Comparison of ENCODE assay signal across 12 mouse cellular contexts in genomic region chr4:139492258-139492833, GRCm38 (mm10). TPM values are rescaled to one million over a fixed set of nuclear protein-coding genes. Genes with fewer than 3 reads are reported as not detected.
A peak's percentile ranks its signal among the peaks of the same experiment; 100 is the strongest.
DNase-seq lines count a peak whose midpoint lies in the region; ATAC-seq and TF ChIP-seq lines count a peak whose summit lies in the region.
"Had no signal": no experiment of that assay in that cellular context is flagged by ENCODE, and none has a peak within 500 bp of the region (broad histone marks: within the 10 kb centered on the region; RNA-seq: fewer than 3 reads in every experiment).

No protein-coding gene starts in this region.

- no peak overlapping the region for H3K9ac ChIP-seq in heart, adult 2 months (ENCODE audit: low read depth, low read length)
- no peak overlapping the region for H3K9ac ChIP-seq in limb, embryonic 13.5 days
- H3K9ac ChIP-seq in intestine, embryonic 16.5 days (ENCODE audit: low read depth, low read length), result no peak overlapping the region
- H3K9ac ChIP-seq in liver, embryonic 14.5 days (replicated peaks), result no peak overlapping the region

- H3K4me1 ChIP-seq in heart, embryonic 10.5 days, result peaks cover 43% of the 10 kb centered on the region
- peaks cover 15% of the 10 kb centered on the region for H3K4me1 ChIP-seq in heart, adult 2 months (ENCODE audit: control insufficient read depth, insufficient read depth, low read length)
- H3K4me1 ChIP-seq in limb, embryonic 13.5 days, result no peaks in the 10 kb centered on the region
- no peaks in the 10 kb centered on the region for H3K4me1 ChIP-seq in limb, embryonic 10.5 days
- H3K4me1 ChIP-seq in intestine, embryonic 16.5 days (ENCODE audit: control insufficient read depth, insufficient read depth, low read length), result no peaks in the 10 kb centered on the region
- no peaks in the 10 kb centered on the region; a peak in 1 of 4 replicates for H3K4me1 ChIP-seq in liver, embryonic 14.5 days (replicated peaks; ENCODE audit: control insufficient read depth in 2 of 2, insufficient read depth in 2 of 2, low read length in 1 of 2)

- peak; percentile 33; the same call in 1 of the 2 replicates for ATAC-seq in limb, embryonic 13.5 days (ENCODE audit: low FRiP score, low read depth)
- ATAC-seq in intestine, embryonic 16.5 days, result peak; percentile 23; the same call in 1 of the 2 replicates
- ATAC-seq in liver, embryonic 14.5 days (ENCODE audit: insufficient read depth), result peak; percentile 29; the same call in 1 of the 2 replicates
- ATAC-seq: Patski had no signal

- no peak overlapping the region for H3K4me2 ChIP-seq in limb, embryonic 13.5 days (replicated peaks)
- H3K4me2 ChIP-seq in intestine, embryonic 16.5 days (ENCODE audit: low read depth, low read length), result no peak overlapping the region
- H3K4me2 ChIP-seq in liver, embryonic 14.5 days (ENCODE audit: low read depth), result no peak overlapping the region

- H3K9me3 ChIP-seq in heart, embryonic 10.5 days, result no peaks in the 10 kb centered on the region
- no peaks in the 10 kb centered on the region for H3K9me3 ChIP-seq in limb, embryonic 13.5 days
- no peaks in the 10 kb centered on the region for H3K9me3 ChIP-seq in limb, embryonic 10.5 days (replicated peaks)
- no peaks in the 10 kb centered on the region for H3K9me3 ChIP-seq in intestine, embryonic 16.5 days (ENCODE audit: control insufficient read depth, low read length)
- H3K9me3 ChIP-seq in liver, embryonic 14.5 days (ENCODE audit: control insufficient read depth, low read length), result no peaks in the 10 kb centered on the region

- DNase-seq in heart, embryonic 10.5 days (ENCODE audit: low spot score), result no peak
- DNase-seq in heart, adult 2 months, result no peak
- DNase-seq in limb, embryonic 10.5 days (ENCODE audit: low spot score), result no peak
- no peak for DNase-seq in liver, embryonic 14.5 days (ENCODE audit: low read depth in 3 of 3, low spot score in 3 of 3)
- DNase-seq in layer of hippocampus, postnatal 36 days, result no peak
- DNase-seq in spleen, postnatal 36 days (ENCODE audit: low spot score in 2 of 2), result no peak
- DNase-seq: lung, postnatal 10 days; thymus, postnatal 14 days had no signal

- H3K79me2 ChIP-seq in heart, adult 2 months (replicated peaks; ENCODE audit: control insufficient read depth, insufficient read depth, low read length), result no peaks in the 10 kb centered on the region

- H3K27ac ChIP-seq in heart, embryonic 10.5 days, result 0 out of 2 replicates have a peak overlapping the region, but pooled peaks have one; percentile 8
- H3K27ac ChIP-seq in heart, adult 2 months, result no peak overlapping the region; the same call in 1 of the 2 replicates
- H3K27ac ChIP-seq in limb, embryonic 13.5 days, result no peak overlapping the region; the same call in 1 of the 2 replicates
- H3K27ac ChIP-seq in limb, embryonic 10.5 days, result no peak overlapping the region
- H3K27ac ChIP-seq in intestine, embryonic 16.5 days (ENCODE audit: low read length), result no peak overlapping the region
- H3K27ac ChIP-seq in liver, embryonic 14.5 days, result no peak overlapping the region

- intact Hi-C loops in heart, adult 2 months (cut with DNase I), result loop anchor here (5.0 kb wide), 1 partner anchor 120 kb away; no protein-coding TSS in a partner anchor

- no peaks in the 10 kb centered on the region for H3K27me3 ChIP-seq in heart, embryonic 10.5 days (ENCODE audit: insufficient read depth, poor library complexity, severe bottlenecking)
- no peaks in the 10 kb centered on the region for H3K27me3 ChIP-seq in heart, adult 2 months (ENCODE audit: control insufficient read depth, insufficient read depth, low read length)
- no peaks in the 10 kb centered on the region for H3K27me3 ChIP-seq in limb, embryonic 13.5 days
- no peaks in the 10 kb centered on the region for H3K27me3 ChIP-seq in limb, embryonic 10.5 days (ENCODE audit: low read depth, poor library complexity, severe bottlenecking)
- H3K27me3 ChIP-seq in intestine, embryonic 16.5 days (replicated peaks; ENCODE audit: control insufficient read depth, insufficient read depth, low read length), result no peaks in the 10 kb centered on the region
- no peaks in the 10 kb centered on the region for H3K27me3 ChIP-seq in liver, embryonic 14.5 days (ENCODE audit: control insufficient read depth, insufficient read depth, low read length)
- H3K27me3 ChIP-seq: CH12.LX, Patski had no signal

- TF ChIP-seq CTCF in heart, adult 2 months (IDR thresholded peaks at IDR 0.05), result no peak
- no peak for TF ChIP-seq CTCF in liver, embryonic 14.5 days (IDR thresholded peaks at IDR 0.05; ENCODE audit: low read depth)

- no peak for TF ChIP-seq EP300 in heart, adult 2 months (IDR thresholded peaks at IDR 0.05; ENCODE audit: insufficient read depth, low read depth, low read length)
- TF ChIP-seq EP300 in liver, embryonic 14.5 days (IDR thresholded peaks at IDR 0.05; ENCODE audit: low read depth), result no peak

- WGBS in heart, embryonic 10.5 days, result 36% methylated on average over 3 of the region's 3 CpGs
- 49% methylated on average over 3 of the region's 3 CpGs for WGBS in heart, adult 2 months
- WGBS in limb, embryonic 13.5 days, result 69% methylated on average over 3 of the region's 3 CpGs
- 71% methylated on average over 3 of the region's 3 CpGs for WGBS in limb, embryonic 10.5 days
- WGBS in intestine, embryonic 16.5 days, result 43% methylated on average over 3 of the region's 3 CpGs
- WGBS in liver, embryonic 14.5 days (ENCODE audit: insufficient replicate concordance), result 33% methylated on average over 3 of the region's 3 CpGs

- no peak for TF ChIP-seq POLR2A in heart, adult 2 months (IDR thresholded peaks at IDR 0.05; ENCODE audit: insufficient read depth, low read depth, low read length)

- peaks cover 46% of the 10 kb centered on the region for H3K36me3 ChIP-seq in heart, embryonic 10.5 days
- H3K36me3 ChIP-seq in heart, adult 2 months (ENCODE audit: control insufficient read depth, insufficient read depth, low read length), result no peaks in the 10 kb centered on the region
- peaks cover 46% of the 10 kb centered on the region for H3K36me3 ChIP-seq in limb, embryonic 13.5 days
- peaks cover 49% of the 10 kb centered on the region for H3K36me3 ChIP-seq in limb, embryonic 10.5 days
- H3K36me3 ChIP-seq in intestine, embryonic 16.5 days (ENCODE audit: control insufficient read depth, insufficient read depth, low read length), result peaks cover 2% of the 10 kb centered on the region; the same call in 1 of the 2 replicates
- peaks cover 21% of the 10 kb centered on the region for H3K36me3 ChIP-seq in liver, embryonic 14.5 days (replicated peaks; ENCODE audit: control insufficient read depth, insufficient read depth, low read depth)

- no peak overlapping the region for H3K4me3 ChIP-seq in heart, embryonic 10.5 days
- H3K4me3 ChIP-seq in heart, adult 2 months, result no peak overlapping the region
- H3K4me3 ChIP-seq in limb, embryonic 13.5 days, result no peak overlapping the region
- no peak overlapping the region for H3K4me3 ChIP-seq in limb, embryonic 10.5 days
- no peak overlapping the region for H3K4me3 ChIP-seq in intestine, embryonic 16.5 days (ENCODE audit: low read length)
- H3K4me3 ChIP-seq in liver, embryonic 14.5 days (ENCODE audit: insufficient read depth in 1 of 2, low read depth in 2 of 2, low read length in 2 of 2), result no peak overlapping the region

RNA-seq across cellular contexts. Expression of gene Iffo2, which starts 38.0 kb away (rescaled TPM):
- polyA plus RNA-seq in heart, embryonic 10.5 days (2016; fragmentation: Nextera tagmentation; extraction: Ambion mirVana), result 3.4 and 4.8 TPM in 2 replicates
- 1 to 10 TPM; 4.9 to 5.0 TPM for total RNA-seq in heart, adult 2 months (2021)
- polyA plus RNA-seq in heart, adult 2 months (2012; rRNA removed), result 3.1 and 4.5 TPM in 2 replicates
- 4.4 and 4.6 TPM in 2 replicates for polyA plus RNA-seq in limb, embryonic 13.5 days (2015; fragmentation: Nextera tagmentation; extraction: Ambion mirVana)
- 2.8 and 4.1 TPM in 2 replicates for polyA plus RNA-seq in limb, embryonic 10.5 days (2016; fragmentation: Nextera tagmentation; extraction: Ambion mirVana)
- polyA plus RNA-seq in intestine, embryonic 16.5 days (2015; fragmentation: Nextera tagmentation; extraction: Ambion mirVana), result 1.9 and 2.0 TPM in 2 replicates
- 1.0 and 1.4 TPM in 2 replicates for polyA plus RNA-seq in liver, embryonic 14.5 days (2012; rRNA removed)
- polyA plus RNA-seq in liver, embryonic 14.5 days (2014; fragmentation: Nextera tagmentation; extraction: Ambion mirVana), result 0.56 and 0.71 TPM in 2 replicates
- total RNA-seq in layer of hippocampus, postnatal 36 days (2021), result 10 to 100 TPM; 15.3 to 18.0 TPM
